Mouse (Mus musculus) cerebellum, postnatal 36 days (tissue): ENCODE results near the gene Gm6358.
"Not testable (repeated sequence)": the region's sequence is repeated elsewhere in the genome, so short reads cannot be mapped to it uniquely, and the experiment has no call there.

Experiments used
- DNase-seq, 2 experiments: peaks; one replicate each; pipeline ENCODE4 v3.0.0; 2021 to 2022; ENCODE audit warnings: mixed read lengths in 2 of 2

Gene Gm6358

DNA sequence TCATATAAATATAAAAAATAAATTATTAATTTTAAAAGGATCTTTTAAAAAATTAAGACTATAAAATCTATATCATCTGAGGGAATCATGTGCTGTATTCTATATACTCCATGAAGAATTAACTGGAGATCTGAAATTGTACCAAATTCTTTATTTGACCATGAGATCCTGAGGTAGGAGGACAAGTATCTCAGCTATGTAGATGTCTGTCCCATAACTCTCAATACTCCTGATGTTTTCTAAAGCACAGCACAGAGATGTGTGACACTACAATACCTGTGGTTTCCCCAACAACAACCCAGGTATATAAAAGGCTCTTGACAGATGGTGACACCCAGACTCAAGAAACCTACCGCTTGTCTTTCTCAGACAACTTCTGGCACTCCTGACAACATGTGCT is at the start of gene Gm6358:
Gene Gm6358, plus strand, starts transcription at position 301 of the 400 bp plus-strand sequence.
- DNase-seq = no peak

DNA sequence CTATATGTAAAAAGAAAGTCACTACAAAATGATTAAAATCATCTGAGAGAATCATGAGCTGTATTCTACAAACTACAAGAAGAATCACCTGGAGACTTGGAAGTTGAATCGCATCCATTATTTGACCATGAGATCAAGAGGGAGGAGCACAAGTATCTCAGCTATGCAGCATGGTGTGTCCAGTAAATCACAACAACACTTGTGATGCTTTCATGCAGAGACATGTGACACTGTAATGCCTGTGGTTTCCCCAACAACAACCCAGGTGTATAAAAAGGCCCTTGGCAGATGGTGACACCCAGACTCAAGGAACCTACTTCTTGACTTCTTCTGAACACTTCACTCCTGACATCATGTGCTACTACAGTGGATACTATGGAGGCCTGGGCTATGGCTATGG is 10.1 kb downstream of the Gm6358 start, which contains the start of gene Gm10061:
Gene Gm10061, plus strand, starts transcription at position 301 of the 400 bp plus-strand sequence.
- DNase-seq = no peak

DNA sequence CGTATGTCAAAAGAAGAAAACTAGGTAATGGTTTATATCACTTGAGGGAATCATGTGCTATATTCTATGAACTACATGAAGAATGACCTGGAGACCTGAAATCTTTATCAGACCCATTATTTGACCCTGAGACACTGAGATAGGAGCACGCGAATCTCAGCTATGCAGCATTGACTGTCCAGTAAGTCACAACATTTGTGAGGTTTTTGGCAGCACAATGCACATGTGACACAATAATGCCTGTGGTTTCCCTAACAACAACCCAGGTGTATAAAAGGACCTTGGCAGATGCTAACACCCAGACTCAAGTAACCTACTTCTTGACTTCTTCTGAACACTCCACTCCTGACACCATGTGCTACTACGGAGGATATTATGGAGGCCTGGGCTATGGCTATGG is 17.0 kb downstream of the Gm6358 start, which contains the start of gene Gm9789:
Gene Gm9789, plus strand, starts transcription at position 301 of the 400 bp plus-strand sequence.
- DNase-seq = no peak

DNA sequence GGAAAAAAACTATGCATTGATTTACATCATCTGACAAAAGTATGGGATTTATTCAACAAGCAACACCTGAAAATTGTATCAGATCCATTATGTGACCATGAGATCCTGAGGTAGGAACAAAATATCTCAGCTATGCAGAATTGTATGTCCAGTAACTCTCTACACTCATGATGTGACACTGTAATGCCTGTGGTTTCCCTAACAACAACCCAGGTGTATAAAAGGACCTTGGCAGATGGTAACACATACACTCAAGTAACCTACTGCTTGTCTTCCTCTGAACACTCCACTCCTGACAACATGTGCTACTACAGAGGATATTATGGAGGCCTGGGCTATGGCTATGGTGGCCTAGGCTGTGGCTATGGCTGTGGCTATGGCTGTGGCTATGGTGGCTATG is 28.5 kb downstream of the Gm6358 start, which contains the start of gene Gm7735:
Gene Gm7735, plus strand, starts transcription at position 301 of the 400 bp plus-strand sequence.
- DNase-seq = not testable (repeated sequence)

DNA sequence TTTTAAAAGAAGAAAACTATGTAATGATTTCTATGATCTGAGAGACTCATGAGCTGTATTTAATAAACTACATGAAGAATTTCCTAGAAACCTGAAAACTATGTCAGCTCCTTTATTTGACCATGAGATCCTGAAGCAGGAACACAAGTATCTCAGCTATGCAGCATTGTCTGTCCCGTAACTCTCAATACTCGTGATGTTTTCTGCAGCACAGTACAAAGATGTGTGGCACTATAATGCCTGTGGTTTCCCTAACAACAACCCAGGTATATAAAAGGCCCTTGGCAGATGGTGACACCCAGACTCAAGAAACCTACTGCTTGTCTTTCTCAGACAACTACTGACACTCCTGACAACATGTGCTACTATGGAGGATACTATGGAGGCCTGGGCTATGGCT is 33.8 kb downstream of the Gm6358 start, which contains the start of gene 1110057P08Rik:
Gene 1110057P08Rik, plus strand, starts transcription at position 301 of the 400 bp plus-strand sequence.
- DNase-seq = no peak

DNA sequence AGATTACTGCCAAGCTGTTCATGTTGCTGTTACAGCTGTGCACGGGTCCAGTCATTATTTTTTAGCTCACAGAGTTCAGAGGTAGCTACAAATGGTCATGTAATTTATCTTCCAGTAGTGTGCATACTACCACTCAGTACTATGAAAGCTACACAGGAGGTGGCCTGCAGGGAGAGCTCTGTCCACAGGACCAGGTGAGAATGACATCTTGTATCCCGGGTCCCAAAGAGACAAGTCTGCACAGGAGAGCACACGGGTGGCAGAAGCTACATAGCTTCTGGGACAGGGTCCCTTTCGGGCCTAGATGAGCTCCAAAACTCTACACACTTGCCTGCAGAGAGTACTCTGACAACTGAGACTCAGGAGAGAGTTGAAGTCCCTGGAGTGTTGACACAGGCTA is 48.0 kb downstream of the Gm6358 start:
- DNase-seq = no peak
